Mouse (Mus musculus) brain, adult 2 months (tissue): Measurements from ENCODE around the gene Gm5415.
"Not testable (repeated sequence)": the region's sequence is repeated elsewhere in the genome, so short reads cannot be mapped to it uniquely, and the experiment has no call there.

ENCODE experiments used
- DNase-seq: peaks from one replicate; pipeline ENCODE4 v3.0.0; 2011; ENCODE audit warnings: low read depth, low spot score

Gm5415 gene

GRCm38 (mm10) chr1:32547194-32547593 is at the start of gene Gm5415:
Gene Gm5415 (minus strand): TSS chr1:32547294.
- DNase-seq = not testable (repeated sequence)

DNA sequence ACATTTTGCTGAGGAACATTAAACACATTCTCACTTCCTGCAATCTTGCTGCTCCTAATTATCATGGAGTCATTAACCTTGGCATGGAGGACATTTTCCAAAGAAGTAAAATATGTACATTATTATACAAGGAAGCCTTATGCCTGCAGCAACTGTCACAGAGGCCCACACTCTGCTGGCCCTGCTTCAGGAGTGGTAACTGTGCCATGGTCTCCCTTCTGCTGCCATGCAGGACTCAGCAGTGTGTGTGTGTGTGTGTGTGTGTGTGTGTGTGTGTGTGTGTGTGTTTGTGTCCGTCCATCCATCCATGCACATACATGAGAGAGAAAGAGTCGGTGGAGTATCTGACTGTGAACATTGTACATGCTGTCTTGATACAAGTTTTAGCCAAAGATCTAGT is 21.8 kb upstream of the Gm5415 start:
- DNase-seq = peak; percentile 5

DNA sequence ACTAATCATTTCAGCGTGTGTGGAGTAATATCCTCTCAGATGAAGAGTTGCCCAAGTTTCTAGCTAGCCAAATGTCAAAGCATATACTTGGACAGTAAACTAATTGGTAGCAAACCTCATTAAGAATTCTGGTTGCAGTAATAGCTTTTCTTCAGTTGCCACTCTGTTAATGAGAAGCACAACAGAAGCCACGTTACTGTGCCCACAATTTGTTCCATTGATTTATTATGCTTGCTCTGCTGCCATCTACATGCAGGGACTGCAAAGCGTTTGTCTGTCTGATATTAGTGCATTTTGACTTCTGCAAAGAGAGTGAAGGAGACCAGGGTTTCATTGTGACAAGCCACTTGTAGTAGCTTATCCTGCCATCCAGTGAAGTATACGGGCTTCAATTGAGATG is 6.8 kb upstream of the Gm5415 start:
- peak; percentile 69 for DNase-seq

GRCm38 (mm10) chr1:32553459-32553858 is 6.4 kb upstream of the Gm5415 start:
- no peak for DNase-seq

- DNase-seq = peak; percentile 79
Observed at GRCm38 (mm10) chr1:32503381-32503780, 43.7 kb downstream of the Gm5415 start.
